In the genomic region with DNA sequence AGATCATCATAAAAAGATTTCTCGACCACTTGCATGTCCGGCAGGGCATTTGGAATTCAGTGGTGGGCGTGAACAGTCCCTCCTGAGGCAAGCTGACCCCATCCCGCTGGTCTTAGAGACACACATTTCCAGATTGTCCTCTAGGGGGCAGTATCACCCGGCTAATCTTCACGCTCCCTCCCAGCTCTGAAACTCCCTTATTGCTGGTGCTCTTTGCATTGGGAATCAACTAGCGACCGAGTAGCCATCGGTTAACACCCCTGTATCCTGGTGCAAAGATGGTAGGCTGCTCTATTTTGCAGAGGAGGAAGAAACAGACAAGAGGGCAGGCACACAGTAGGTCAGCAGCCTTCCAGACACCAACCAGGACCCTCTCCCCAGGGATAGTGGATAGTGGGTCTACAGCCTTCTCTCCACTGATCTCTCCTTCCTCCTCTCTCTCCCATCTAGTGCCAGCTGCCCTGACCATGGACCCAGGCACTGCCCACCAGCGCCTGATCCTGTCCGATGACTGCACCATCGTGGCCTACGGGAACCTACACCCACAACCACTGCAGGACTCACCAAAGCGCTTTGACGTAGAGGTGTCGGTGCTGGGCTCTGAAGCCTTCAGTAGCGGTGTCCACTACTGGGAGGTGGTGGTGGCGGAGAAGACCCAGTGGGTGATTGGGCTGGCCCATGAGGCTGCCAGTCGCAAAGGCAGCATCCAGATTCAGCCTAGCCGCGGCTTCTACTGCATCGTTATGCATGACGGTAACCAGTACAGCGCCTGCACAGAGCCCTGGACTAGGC, we compare ENCODE assay signal across 9 mouse cellular contexts. TPM values are rescaled to one million over a fixed set of nuclear protein-coding genes. Genes with fewer than 3 reads are reported as not detected.
DNase-seq lines count a peak whose midpoint lies in the region; ATAC-seq lines count a peak whose summit lies in the region.
"Had no signal": no experiment of that assay in that cellular context is flagged by ENCODE, and none has a peak within 500 bp of the region (broad histone marks: within the 10 kb centered on the region; RNA-seq: fewer than 3 reads in every experiment).

No protein-coding gene starts in this region.

- no peaks in the 10 kb centered on the region for H3K27me3 ChIP-seq in hindbrain, embryonic 16.5 days (replicated peaks; ENCODE audit: control insufficient read depth, insufficient read depth, low read length)

- DNase-seq in CD4-positive, CD25-positive, alpha-beta regulatory T cell, adult 2 months (ENCODE audit: low read depth, low spot score): peak; percentile 69
- DNase-seq in right cerebral cortex, adult 18-20 months: peak; percentile 41
- no peak for DNase-seq in right cerebral cortex, postnatal 36 days (ENCODE audit: low spot score in 2 of 2)
- peak; percentile 68 for DNase-seq in lung, postnatal 10 days
- DNase-seq in testis, postnatal 10 days (ENCODE audit: low spot score): peak; percentile 60

- no peak overlapping the region for H3K4me2 ChIP-seq in hindbrain, embryonic 16.5 days (ENCODE audit: low read length)
- H3K4me2 ChIP-seq: heart, embryonic 15.5 days had no signal

- no peak overlapping the region for H3K9ac ChIP-seq in hindbrain, embryonic 16.5 days (ENCODE audit: low read depth, low read length)
- H3K9ac ChIP-seq: heart, embryonic 15.5 days had no signal

- H3K4me1 ChIP-seq in hindbrain, embryonic 16.5 days (ENCODE audit: control insufficient read depth, insufficient read depth, low read depth, low read length): no peaks in the 10 kb centered on the region; the same call in 1 of the 2 replicates

- no peaks in the 10 kb centered on the region for H3K9me3 ChIP-seq in hindbrain, embryonic 16.5 days (ENCODE audit: control insufficient read depth, low read length)
- H3K9me3 ChIP-seq: heart, embryonic 15.5 days had no signal

- no peak for ATAC-seq in CD4-positive, CD25-positive, alpha-beta regulatory T cell, adult 4 months
- ATAC-seq in common myeloid progenitor, adult 5-6 weeks (replicated peaks; ENCODE audit: low read depth, poor library complexity, severe bottlenecking): peak; percentile 88
- ATAC-seq in hindbrain, embryonic 16.5 days: 0 out of 2 replicates have a peak, but pooled peaks have one; percentile 29

- H3K27ac ChIP-seq in hindbrain, embryonic 16.5 days (ENCODE audit: low read depth, low read length): no peak overlapping the region; the same call in 1 of the 2 replicates
- H3K27ac ChIP-seq: heart, embryonic 15.5 days had no signal

- no peak overlapping the region for H3K4me3 ChIP-seq in hindbrain, embryonic 16.5 days (ENCODE audit: low read length)
- H3K4me3 ChIP-seq: heart, embryonic 15.5 days had no signal

- peaks cover 11% of the 10 kb centered on the region for H3K36me3 ChIP-seq in hindbrain, embryonic 16.5 days (ENCODE audit: control insufficient read depth, insufficient read depth, low read length)
- H3K36me3 ChIP-seq: heart, embryonic 15.5 days had no signal

- WGBS in hindbrain, embryonic 16.5 days: 63% methylated on average over 24 of the region's 24 CpGs

RNA-seq across cellular contexts. Expression of a gene that starts 25.4 kb away (rescaled TPM):
- 1 to 10 TPM; 1.3 to 1.6 TPM for polyA plus RNA-seq in CD4-positive, CD25-positive, alpha-beta regulatory T cell, adult 4 months (2017; shearing (Covaris generic))
- total RNA-seq in common myeloid progenitor, adult 5-6 weeks (2017): 0.37 and 0.39 TPM in 2 replicates
- 23.8 and 25.1 TPM in 2 replicates for polyA plus RNA-seq in hindbrain, embryonic 16.5 days (2015; fragmentation: Nextera tagmentation; extraction: Ambion mirVana)

RNA-seq across cellular contexts. Expression of a gene that starts 53.5 kb away (rescaled TPM):
- polyA plus RNA-seq in CD4-positive, CD25-positive, alpha-beta regulatory T cell, adult 4 months (2017; shearing (Covaris generic)): under 1 TPM in 1 of 2 experiments, not detected in 1; 0.66 TPM
- total RNA-seq in common myeloid progenitor, adult 5-6 weeks (2017): 1.1 and 1.6 TPM in 2 replicates
- polyA plus RNA-seq in hindbrain, embryonic 16.5 days (2015; fragmentation: Nextera tagmentation; extraction: Ambion mirVana): 23.0 and 23.3 TPM in 2 replicates

Comparison
In these comparisons a context has a peak if more than half of its experiments do, and no peak if none do; other contexts are left out.
1. DNase-seq: peak in CD4-positive, CD25-positive, alpha-beta regulatory T cell, adult 2 months (single experiment), right cerebral cortex, adult 18-20 months (single experiment), lung, postnatal 10 days (single experiment) and testis, postnatal 10 days (single experiment); none in right cerebral cortex, postnatal 36 days (0 of 2).
2. RNA of a gene that starts 53.5 kb away (polyA plus RNA-seq): 23.0 to 23.3 TPM in hindbrain, embryonic 16.5 days; 0.66 TPM in CD4-positive, CD25-positive, alpha-beta regulatory T cell, adult 4 months; every median in the first group is over 10 times any median in the second.